Mouse (Mus musculus) Muller cell, postnatal 12 days (primary cell): ENCODE measurements at regions not wholly inside any gene's neighbourhood (a gene's known extent, or its start where the extent isn't known, plus 50 kb on each side); places are given as distances from the start of the nearest gene placed in this dataset.
A peak's percentile ranks its signal among the peaks of the same experiment; 100 is the strongest.
"Not testable (repeated sequence)": the region's sequence is repeated elsewhere in the genome, so short reads cannot be mapped to it uniquely, and the experiment has no call there.

ENCODE experiments used
- DNase-seq: peaks from one replicate; pipeline ENCODE4 v3.0.0-alpha.2; 2015; ENCODE audit errors: inconsistent ontology term

DNA sequence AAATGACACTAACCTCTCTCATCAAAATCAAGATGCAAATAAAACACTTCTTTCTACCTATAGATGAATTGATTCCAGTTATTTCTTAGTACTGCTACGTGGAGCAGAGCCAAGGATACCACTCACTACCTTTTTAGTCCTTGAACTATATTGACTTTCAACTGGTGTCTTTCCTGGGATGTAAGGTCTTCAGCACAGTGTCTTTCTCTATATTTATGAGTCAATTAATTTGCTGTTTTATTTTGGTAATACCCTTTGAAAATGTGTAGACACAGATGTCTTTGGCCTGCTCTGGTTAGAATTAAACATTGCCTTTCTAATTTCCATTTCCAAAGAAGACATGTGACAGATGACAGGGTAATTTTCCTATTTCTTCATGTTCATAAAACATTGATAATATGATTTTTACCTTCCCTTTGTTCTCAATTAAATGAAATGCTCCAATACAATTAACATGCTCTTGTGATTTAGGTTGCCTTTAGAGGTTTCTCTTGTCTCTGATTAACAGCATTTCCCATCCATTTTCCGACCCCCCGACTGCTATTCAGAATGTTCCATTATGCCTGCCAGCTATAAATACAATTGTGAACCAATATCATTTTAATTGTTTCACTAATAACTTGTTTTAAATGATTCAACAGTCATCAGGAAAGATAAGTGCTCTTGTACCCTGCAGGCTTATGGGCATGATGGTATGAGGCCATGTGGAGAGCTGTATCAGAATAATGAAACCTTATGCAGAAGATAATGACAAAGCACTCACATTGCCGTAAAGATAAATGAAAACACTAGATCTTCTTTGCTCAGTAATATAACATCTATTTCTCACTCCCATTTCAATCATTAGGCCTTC, 266.2 kb upstream of the 1700008P02Rik start:
- no peak for DNase-seq

GRCm38 (mm10) chr3:6883401-6883800, 263.2 kb upstream of the 1700008P02Rik start:
- peak; percentile 81 for DNase-seq

- DNase-seq: no peak
These were observed 256.0 kb upstream of the 1700008P02Rik start for GRCm38 (mm10) chr3:6876265-6876664.

DNA sequence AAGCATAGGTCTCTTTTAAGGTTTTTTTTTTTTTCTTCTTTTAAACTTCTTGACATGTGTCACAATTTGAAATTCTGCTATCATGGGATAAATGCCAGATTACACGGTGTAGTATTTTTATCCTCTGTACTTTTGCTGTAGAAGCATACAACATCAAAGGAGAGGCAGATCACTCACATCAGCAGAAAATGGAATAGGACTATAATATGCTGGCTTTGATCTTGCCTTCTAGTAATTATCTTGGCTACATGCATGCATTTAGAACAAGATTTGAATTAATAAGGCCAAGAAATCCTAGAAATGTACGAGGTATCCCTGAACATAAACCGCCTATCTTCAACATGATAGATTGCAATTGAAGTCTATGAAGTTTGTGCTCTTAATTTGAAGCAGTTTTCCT, 251.9 kb upstream of the 1700008P02Rik start:
- no peak for DNase-seq

GRCm38 (mm10) chr3:6871752-6872151, 251.5 kb upstream of the 1700008P02Rik start:
- no peak for DNase-seq

DNA sequence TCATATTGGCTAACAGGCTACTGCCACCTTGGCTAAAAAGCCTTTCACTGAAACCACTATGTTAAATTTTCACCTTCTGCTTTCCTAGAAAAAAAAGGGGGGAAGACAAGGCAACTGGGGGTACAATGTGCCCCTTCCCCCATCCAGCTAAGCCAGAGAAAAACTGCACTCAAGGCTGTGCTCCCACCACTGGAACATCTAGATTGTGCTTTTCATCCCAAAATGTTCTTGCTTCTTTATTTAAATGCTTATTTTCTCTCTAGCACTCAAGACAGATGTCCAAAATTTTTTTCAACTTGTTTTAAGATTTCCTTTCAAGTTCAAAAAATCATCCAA, 245.9 kb upstream of the 1700008P02Rik start:
- no peak for DNase-seq

DNA sequence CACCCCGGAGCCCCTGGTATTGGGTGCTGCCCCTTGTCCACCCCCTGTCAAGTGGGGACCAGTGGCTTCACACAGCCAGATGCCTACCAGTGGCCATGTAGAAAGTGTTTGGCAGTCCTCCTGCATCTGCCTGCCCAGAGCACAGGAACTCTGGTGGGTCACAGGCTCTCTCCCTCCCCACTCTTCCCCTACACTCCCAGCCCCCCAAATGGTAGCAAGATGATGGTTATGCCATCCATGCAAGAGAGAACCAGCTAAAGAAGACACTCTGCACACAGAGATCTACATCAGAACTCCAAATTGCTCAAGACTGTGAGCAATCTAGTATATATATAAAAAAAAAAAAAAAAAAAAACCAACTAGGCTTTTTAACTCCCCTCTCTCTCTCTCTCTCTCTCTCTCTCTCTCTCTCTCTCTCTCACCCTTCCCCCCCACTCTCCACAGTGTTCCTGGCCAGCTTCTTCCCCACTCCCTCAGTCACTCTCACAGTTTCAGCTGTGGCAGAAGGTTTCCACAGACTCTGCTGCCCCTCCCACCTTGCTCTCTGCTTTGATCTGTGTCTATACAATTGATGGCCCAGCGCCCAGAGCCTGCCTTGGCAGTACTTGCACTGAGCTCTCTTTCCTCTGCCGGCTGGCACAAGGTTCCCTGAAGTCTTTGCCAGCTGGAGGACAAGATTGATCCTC, 245.4 kb upstream of the 1700008P02Rik start:
- peak; percentile 79 for DNase-seq

DNA sequence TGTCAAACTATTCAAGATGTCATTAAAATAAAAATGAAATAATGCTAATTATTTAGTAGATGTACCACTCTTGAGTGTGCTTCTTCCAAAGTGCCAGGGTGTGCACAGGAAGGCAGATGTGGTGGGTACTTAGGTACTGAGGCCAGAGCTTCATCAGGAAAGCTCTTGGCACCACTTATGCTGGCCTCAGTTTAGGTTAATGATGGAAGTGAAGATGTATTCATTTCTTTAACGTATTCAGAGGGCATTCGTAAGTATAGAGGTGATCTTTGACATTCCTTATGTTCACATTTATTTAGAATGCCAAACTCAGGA, 239.6 kb upstream of the 1700008P02Rik start:
- DNase-seq: no peak

GRCm38 (mm10) chr3:6858982-6859865, 239.0 kb upstream of the 1700008P02Rik start:
- DNase-seq: no peak

DNA sequence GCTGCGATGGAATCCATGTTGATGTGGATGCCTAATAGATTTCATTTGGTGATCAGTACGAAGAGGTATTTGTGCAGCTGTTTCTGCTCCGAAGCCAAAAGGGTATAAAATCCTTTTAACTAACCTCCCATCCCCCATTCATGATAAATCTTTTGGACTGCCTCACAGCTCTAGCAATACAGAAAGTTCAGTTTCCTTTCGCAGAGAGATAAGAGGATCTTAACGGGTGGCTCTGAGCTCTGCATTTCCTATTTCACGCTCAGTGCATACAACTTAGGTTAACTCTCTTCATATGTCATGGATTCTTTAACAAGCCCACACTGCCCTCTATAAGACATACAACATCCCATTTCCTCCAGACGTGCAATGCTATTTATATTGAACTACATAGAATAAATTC, 199.1 kb upstream of the 1700008P02Rik start:
- no peak for DNase-seq

GRCm38 (mm10) chr3:6812346-6812745, 192.1 kb upstream of the 1700008P02Rik start:
- DNase-seq: no peak

DNA sequence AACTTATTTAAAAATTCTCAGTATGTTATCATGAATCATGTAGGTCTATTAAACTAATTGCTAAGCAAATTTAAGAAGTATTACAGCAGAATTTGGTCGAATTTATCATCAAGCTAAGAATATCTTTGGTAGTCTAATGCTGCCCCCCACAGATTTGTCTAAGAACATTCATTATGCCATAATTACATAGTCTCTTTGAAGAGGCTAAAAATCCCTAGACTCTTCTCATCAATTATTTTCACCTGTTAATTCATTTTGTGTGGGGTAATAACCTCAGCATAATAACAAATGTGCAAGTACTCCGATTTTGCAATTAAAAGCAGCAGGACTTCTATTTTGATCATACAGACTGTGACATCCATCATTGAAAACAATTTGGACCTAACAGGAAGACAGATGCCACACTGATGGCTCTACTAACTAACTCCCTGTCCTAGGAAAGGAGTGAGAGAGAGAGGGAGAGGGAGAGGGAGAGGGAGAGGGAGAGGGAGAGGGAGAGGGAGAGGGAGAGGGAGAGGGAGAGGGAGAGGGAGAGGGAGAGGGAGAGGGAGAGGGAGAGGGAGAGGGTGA, 189.2 kb upstream of the 1700008P02Rik start:
- peak; percentile 4 for DNase-seq

GRCm38 (mm10) chr3:6800092-6800716, 180.0 kb upstream of the 1700008P02Rik start:
- DNase-seq: not testable (repeated sequence)

DNA sequence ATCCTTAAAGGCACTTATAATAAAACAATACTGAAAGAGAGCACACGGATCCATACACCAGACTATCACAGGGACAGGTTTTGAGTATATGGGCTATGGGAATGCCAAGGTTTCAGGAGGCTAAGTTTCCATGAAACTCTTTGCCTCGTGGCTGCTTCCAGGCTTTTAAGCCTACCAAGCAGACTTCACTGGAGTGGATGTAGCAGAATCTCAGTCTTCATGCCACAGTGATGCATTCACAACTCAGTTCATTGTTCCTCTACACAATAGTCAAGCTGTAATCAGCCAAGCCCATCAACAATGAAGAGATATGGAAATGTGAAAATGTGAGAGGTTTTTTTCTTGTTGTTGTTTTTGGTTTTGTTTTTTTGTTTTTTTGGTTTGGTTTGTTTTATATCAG, 148.3 kb upstream of the 1700008P02Rik start:
- no peak for DNase-seq

GRCm38 (mm10) chr3:6768085-6768484, 147.8 kb upstream of the 1700008P02Rik start:
- DNase-seq: not testable (repeated sequence)

DNA sequence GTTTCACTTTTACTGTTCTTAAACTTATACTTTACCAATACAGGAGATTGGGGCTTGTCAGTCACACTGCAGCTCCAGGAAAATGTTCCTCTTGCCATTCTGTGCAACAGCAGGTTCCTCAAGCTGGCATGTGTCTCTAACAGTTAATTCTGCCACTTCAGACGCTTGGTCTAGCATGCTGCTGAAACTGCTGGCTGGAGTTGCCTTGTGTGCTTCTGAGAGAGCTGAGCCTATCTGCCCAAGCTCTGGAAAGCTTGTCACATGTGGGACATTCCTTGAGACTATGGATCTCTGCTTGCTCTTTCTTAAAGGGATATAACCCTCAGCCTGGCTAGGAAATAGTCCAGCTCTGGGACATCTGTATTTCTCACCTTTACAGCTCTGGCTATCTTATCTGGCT, 138.9 kb upstream of the 1700008P02Rik start:
- DNase-seq: no peak

- DNase-seq: no peak
These were observed 137.3 kb upstream of the 1700008P02Rik start for GRCm38 (mm10) chr3:6757562-6757961.

DNA sequence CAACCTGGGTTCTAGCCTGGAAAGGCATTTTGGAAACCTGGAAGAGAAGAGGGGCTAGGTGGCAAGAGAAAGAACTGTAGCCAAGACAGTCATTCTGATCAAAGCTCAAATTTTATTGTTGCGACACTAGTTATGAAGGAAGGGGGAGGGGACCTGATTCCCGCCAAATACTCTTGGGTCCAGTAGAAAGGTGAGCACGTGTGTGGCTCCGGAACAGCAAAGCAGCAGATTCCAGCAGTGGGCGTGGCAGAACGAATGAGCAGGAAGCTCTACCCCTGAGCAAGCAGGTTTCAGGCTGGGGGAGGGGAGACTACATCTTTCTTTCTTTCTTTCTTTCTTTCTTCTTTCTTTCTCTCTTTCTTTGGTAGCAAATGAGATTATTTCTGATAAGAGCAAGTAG, 130.5 kb upstream of the 1700008P02Rik start:
- not testable (repeated sequence) for DNase-seq

DNA sequence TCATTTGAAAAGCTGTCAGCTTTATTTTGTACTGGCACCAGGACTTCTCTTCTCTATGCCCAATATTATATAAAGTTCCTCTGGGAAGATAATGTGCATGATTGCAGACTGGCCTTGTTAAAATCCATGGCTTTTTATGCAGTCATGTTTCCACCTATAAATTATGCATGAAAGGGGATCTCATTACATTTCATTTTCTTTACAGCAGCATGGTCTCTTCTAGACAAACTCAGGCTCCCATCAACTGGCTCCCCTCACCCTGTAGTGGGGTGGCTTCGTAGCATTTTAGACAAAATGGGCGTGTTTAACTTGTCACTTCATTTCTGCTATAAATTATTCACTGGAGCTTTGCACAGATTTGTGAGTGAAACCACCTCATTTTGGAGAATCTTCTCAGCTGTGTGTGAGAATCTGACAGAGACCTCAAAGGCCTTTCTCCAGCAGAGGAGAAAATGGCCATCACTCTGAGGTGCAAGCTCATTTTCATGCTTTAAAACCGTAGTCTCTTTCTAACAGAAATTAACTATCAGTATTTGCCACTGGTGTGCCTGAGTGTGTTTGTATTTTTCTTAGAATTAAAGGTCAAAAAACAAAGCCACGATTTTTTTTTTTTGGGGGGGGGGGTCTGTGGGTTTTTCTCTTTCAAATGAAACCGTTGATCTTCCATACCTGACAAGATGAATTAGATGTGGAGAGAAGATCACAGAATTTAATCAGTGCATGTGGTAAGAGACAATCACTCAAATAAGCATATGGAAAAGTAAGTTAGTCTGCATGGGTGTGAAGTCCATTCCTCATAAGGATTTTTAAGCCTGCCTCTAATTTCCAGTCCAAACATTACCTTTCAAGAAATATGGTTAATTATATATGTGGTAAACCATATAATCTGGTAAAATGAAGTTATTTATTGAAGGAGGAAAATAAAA, 111.4 kb upstream of the 1700008P02Rik start:
- no peak for DNase-seq

DNA sequence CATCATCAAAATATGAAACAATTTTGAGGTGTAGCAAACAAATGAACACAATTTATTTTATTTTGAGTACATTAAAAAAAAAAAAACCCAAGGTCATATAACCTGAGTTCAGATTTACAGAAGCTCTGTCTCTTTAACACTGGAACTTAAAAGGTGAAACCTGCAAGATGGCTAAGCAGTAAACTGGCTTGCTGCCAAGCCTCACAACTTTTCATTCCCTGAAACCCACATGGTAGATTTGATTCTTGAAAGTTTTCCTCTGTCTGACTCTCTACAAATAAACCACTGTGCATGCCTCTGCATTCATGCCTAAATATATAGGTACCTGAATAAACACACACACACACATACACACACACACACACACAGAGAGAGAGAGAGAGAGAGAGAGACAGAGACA, 109.8 kb upstream of the 1700008P02Rik start:
- DNase-seq: no peak
